Mouse (Mus musculus): Measurements from ENCODE around the gene Cops2.

Cops2 gene

GRCm38 (mm10) chr2:125827898-125828297, 31.0 kb downstream of the Cops2 start:
- no peak for DNase-seq (ENCODE audit: extremely low read depth, insufficient read length, low spot score)

GRCm38 (mm10) chr2:125826201-125826600, 32.7 kb downstream of the Cops2 start:
- DNase-seq (ENCODE audit: extremely low read depth, insufficient read length, low spot score): no peak

GRCm38 (mm10) chr2:125820397-125820796, 38.5 kb downstream of the Cops2 start:
- DNase-seq (ENCODE audit: extremely low read depth, insufficient read length, low spot score): no peak

- DNase-seq (ENCODE audit: extremely low read depth, insufficient read length, low spot score): no peak
Measured at GRCm38 (mm10) chr2:125813972-125814595, 44.9 kb downstream of the Cops2 start.

GRCm38 (mm10) chr2:125811332-125811731, 47.6 kb downstream of the Cops2 start:
- DNase-seq (ENCODE audit: extremely low read depth, insufficient read length, low spot score): no peak

GRCm38 (mm10) chr2:125809551-125809950, 49.4 kb downstream of the Cops2 start:
- no peak for DNase-seq (ENCODE audit: extremely low read depth, insufficient read length, low spot score)

GRCm38 (mm10) chr2:125805826-125806225, 53.1 kb downstream of the Cops2 start:
- no peak for DNase-seq (ENCODE audit: extremely low read depth, insufficient read length, low spot score)

GRCm38 (mm10) chr2:125801947-125802346, 57.0 kb downstream of the Cops2 start:
- no peak for DNase-seq (ENCODE audit: extremely low read depth, insufficient read length, low spot score)

- DNase-seq (ENCODE audit: extremely low read depth, insufficient read length, low spot score): no peak
Measured at GRCm38 (mm10) chr2:125801038-125801437, 57.9 kb downstream of the Cops2 start.

GRCm38 (mm10) chr2:125800428-125800827, 58.5 kb downstream of the Cops2 start:
- DNase-seq (ENCODE audit: extremely low read depth, insufficient read length, low spot score): no peak

GRCm38 (mm10) chr2:125797872-125798271, 61.1 kb downstream of the Cops2 start:
- no peak for DNase-seq (ENCODE audit: extremely low read depth, insufficient read length, low spot score)

GRCm38 (mm10) chr2:125795118-125795517, 63.8 kb downstream of the Cops2 start:
- no peak for DNase-seq (ENCODE audit: extremely low read depth, insufficient read length, low spot score)

- no peak for DNase-seq (ENCODE audit: extremely low read depth, insufficient read length, low spot score)
Measured at GRCm38 (mm10) chr2:125794166-125794565, 64.8 kb downstream of the Cops2 start.

GRCm38 (mm10) chr2:125792879-125793261, 66.1 kb downstream of the Cops2 start:
- peak; percentile 85 for DNase-seq (ENCODE audit: extremely low read depth, insufficient read length, low spot score)

GRCm38 (mm10) chr2:125792144-125792878, 66.6 kb downstream of the Cops2 start:
- no peak for DNase-seq (ENCODE audit: extremely low read depth, insufficient read length, low spot score)

GRCm38 (mm10) chr2:125791485-125791885, 67.5 kb downstream of the Cops2 start:
- DNase-seq (ENCODE audit: extremely low read depth, insufficient read length, low spot score): no peak

- no peak for DNase-seq (ENCODE audit: extremely low read depth, insufficient read length, low spot score)
Measured at GRCm38 (mm10) chr2:125790242-125790641, 68.7 kb downstream of the Cops2 start.

- no peak for DNase-seq (ENCODE audit: extremely low read depth, insufficient read length, low spot score)
Measured at GRCm38 (mm10) chr2:125789265-125789664, 69.7 kb downstream of the Cops2 start.

- DNase-seq (ENCODE audit: extremely low read depth, insufficient read length, low spot score): no peak
Measured at GRCm38 (mm10) chr2:125788785-125789184, 70.2 kb downstream of the Cops2 start.

GRCm38 (mm10) chr2:125788351-125788750, 70.6 kb downstream of the Cops2 start:
- peak; percentile 53 for DNase-seq (ENCODE audit: extremely low read depth, insufficient read length, low spot score)

GRCm38 (mm10) chr2:125785021-125785420, 73.9 kb downstream of the Cops2 start:
- no peak for DNase-seq (ENCODE audit: extremely low read depth, insufficient read length, low spot score)

GRCm38 (mm10) chr2:125784392-125784791, 74.5 kb downstream of the Cops2 start:
- no peak for DNase-seq (ENCODE audit: extremely low read depth, insufficient read length, low spot score)

All from 3134 (cell line).